Mouse (Mus musculus) megakaryocyte, adult 5-6 weeks (primary cell): ENCODE results near the gene Tprn. TPM values are rescaled to one million over a fixed set of nuclear protein-coding genes. Genes with fewer than 3 reads are reported as not detected.

Experiments used
- ATAC-seq: 2 replicates; pipeline ENCODE4 v1.8.0; 2016; ENCODE audit warnings: mild to moderate bottlenecking, inconsistent platforms; ENCODE audit not compliant: poor library complexity, severe bottlenecking
- total RNA-seq, 2 experiments: library from RNA; stranded (forward) in 1 of 2; stranded (reverse) in 1 of 2; fragments of 153-499, 151-499 nt in 1 of 2; fragments of 221-1000, 200-1000 nt in 1 of 2; gene quantifications; 2 replicates each; pipeline versions ENCODE4 v1.2.3 to v1.2.4; 2015 to 2017

Tprn gene
- total RNA-seq (2015) (7.5 and 10.5 TPM in 2 replicates), total RNA-seq (2017) (5.2 and 6.0 TPM in 2 replicates)

DNA sequence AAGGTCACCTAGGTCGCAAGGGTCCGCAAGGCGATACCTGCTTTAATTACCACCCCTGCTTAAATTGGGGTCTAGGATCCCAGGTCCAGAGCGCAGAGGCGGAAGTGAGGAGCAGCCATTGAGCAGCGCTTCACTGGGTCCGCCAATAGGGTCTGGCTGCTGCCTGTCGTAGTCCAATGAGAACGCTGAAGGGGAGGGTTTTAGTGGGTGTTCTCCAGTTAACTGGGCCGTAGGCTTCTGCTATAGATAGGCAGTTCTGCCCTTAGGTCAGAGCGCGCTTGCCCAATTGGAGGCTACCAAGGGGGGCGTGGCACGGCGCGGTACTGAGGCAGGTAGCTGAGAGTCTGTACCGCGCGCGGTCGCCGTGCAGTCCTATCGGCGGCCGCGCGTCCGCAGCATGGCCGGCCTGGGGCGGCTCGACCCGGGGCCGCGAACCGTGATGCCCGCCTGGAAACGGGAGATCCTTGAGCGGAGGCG, at the start of gene Tprn:
Tprn (plus strand) TSS at position 328 of the 477 bp plus-strand sequence.
- ATAC-seq, result peak; percentile 96

DNA sequence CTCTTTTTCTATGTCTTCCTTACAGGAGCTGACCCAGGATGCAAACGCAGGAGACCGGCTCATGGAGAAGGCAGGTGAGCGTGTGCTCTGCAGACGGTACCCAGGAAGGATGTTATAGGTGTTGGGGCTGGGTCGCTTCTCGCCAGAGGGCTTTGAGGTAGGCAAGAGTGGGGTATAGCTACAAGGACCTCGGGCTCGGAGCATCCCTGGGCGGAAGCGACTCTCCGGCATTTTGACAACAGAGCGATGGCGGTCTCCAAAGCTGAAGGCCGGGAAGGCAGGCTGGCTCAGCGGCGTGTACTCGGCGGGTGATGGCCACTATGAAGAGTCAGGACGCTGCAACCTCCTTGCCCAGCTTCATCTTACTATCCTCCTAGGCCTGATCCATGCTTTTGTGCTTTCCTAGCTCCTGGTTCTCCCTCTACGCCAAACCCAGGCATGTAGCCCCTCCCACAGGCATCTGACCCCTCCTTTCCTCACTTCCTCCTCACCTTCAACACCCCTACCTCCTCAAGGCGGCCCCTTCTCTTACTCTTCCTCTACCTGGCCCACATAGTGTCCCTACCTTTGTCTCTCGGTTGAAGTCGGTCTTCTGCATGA, 49.1 kb upstream of the Tprn start:
- ATAC-seq, result no peak

DNA sequence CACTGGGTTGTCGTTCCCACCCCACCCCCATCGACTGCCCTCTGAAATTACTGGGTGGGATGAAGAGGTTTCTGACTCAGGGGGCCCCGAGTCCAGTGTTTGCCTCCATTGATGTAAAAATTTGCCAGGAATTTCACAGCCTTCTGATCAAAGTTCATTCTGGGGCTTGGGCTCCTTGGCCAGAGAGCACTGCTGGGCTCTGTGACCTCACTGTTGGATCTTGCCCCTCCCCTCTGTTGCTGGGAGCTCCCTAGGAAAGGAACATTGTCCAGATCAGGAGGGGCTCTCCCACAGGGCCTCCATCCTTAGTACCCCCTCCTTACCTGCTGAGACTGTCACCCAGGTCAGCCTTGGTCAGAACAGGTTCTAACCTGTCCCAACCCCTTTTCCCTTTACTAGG, 48.0 kb upstream of the Tprn start, which contains the start of gene Stpg3:
Stpg3 (minus strand) TSS at position 194 of the 400 bp plus-strand sequence.
- ATAC-seq, result no peak

DNA sequence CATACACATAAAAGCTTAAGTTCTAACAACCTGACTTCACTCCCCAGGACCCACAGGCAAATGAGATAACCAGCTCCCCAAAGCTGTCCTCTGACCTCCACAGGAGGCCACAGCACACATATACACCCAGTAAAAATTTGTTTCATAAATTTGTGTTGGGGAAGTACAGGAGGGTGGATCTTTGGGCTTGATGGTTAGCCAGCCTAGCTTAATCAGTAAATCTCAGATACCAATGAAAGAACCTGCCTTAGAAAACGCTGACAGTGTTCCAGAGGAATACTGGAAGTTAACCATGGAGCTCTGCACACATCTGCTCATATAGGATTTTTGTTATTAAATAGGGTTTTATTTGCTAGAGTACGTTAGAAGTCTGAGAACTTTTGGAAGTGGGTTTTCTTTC, 44.8 kb upstream of the Tprn start:
- no peak for ATAC-seq

DNA sequence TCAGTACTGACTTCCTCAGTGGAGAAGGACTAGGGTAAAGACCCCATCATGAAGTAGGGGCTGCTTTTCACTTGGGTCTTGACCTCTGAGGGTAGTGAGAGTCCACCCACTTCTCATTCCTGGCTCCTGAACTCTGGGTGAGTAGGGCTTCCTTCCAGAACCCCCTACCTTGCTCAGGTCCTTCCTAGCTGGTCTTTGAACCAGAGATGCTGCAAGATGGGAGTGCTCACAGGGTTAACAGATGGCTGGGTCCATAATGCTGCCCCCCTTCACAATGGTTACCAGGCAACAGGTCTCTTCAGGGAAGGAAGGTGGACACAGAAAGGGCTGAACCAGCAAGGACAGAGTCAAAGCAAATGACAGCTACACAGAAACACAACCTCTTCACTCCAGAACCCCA, 44.0 kb upstream of the Tprn start, which contains the start of gene Fam166a:
Fam166a (plus strand) TSS at position 301 of the 400 bp plus-strand sequence.
- no peak for ATAC-seq

DNA sequence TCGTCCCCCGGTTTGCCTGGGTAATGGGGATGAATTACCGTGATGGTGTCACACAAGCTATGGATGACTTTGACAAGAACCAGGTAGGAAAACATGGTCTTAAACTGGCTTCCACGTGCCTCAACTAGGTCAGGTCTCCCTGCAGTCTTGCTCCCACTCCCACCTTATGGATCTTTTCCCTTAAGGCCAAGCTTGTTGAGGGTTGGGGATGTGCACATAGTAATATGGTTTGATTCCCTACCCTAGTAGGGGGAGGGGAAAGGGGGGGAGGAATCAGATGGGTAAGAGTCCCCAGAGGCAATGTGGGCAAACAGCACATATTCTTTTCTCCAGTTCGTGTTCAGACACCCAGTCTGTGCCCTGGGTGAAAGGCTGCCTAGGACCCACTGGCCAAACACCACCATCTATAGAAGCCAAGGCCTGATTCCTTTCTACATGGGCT, 41.1 kb upstream of the Tprn start:
- ATAC-seq, result no peak

DNA sequence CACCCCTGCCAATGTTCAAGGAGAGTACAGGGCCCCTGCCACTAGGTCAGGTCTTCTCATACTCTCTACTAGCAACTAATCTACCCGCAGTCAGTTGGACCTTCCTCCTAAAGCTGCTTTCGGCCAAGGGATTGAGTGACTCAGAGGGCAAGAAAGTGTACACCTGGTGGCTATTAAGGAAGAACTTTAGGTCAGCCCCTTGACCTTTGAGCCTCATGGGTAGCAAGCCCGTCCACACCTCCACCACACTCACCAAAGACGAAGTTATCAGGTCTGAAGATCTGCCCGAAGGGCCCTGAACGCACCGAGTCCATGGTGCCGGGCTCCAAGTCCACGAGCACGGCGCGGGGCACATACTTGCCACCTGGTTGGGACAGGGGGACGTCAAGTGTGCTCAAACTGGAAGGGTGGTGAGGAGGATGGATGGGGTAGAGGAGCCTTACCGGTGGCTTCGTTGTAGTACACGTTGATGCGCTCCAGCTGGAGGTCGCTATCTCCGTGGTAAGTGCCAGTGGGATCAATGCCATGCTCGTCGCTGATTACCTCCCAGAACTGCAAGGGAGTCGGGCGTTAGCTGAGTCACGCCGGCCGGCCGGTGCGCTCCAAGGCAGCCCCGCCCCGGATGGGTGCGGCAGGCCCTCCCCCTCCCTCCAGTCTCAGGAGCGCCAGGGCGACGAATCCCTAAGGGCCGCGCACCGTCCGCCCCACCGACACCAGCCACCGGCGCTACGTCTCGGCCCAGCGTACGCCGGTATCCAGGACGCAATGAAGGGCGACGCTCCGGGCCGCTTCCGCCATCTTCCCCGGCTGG, 38.5 kb upstream of the Tprn start:
- peak; percentile 50 for ATAC-seq

DNA sequence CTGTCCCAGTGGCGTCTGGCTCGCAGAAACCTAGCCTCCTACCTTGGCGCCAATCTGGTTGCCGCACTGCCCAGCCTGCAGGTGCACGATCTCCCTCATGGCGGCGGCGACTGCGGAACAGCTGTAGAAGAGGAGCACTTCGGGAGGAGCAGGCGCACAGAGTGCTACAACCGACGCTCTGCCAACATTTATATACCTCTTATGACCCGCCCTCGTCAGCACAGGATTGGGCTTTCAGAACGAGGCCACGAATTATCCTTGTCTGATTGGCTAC, 38.0 kb upstream of the Tprn start, which contains the start of gene Tubb4b:
Tubb4b (minus strand) TSS at position 211 of the 274 bp plus-strand sequence.
- no peak for ATAC-seq

DNA sequence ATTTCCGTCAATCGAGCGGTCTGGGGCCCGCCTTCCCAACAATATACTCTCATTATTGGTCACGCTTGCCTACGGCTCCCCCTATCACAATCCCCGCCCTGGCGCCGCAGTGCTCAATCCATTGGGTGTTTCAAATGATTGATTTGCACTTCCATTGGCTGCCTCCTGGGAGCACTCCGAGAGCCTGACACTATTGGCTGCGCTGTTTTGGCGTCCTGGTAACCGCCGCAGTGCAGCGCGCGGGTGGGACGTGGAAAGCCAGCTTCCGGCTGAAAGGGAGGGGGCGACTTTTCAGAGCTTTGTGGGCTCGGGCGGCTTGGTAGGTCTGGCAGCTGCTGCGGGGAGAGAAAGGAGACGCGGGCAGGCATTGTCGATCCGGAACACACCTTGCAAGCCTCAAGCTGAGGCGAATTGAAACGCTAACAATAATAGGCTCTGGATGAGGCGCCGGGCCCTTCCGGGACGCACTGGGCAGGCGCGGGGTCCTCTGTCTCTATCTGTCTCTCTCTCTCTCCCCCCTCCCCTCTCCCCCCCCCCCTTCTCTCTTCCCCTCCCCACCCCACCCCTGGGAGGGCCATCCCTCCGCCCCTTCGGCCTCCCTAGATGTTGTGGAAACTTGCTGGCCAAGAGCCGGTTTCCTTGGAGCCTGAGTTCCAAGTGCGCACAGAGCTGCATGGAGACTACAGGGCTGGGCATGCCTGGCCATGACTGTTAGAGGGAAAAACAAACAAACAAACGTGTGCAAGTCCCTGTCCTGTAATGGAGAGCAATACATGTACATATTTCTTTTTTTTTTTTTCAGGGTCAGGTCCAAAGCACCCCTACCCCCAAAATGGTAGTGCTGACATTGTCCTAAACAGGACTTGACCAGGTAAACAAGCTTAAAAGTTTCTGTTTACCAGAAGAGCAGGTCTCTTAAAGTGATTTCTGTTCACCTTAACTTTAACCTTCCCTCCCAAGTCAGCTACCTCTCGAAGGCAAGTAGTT, 37.4 kb upstream of the Tprn start:
- peak; percentile 73 for ATAC-seq

DNA sequence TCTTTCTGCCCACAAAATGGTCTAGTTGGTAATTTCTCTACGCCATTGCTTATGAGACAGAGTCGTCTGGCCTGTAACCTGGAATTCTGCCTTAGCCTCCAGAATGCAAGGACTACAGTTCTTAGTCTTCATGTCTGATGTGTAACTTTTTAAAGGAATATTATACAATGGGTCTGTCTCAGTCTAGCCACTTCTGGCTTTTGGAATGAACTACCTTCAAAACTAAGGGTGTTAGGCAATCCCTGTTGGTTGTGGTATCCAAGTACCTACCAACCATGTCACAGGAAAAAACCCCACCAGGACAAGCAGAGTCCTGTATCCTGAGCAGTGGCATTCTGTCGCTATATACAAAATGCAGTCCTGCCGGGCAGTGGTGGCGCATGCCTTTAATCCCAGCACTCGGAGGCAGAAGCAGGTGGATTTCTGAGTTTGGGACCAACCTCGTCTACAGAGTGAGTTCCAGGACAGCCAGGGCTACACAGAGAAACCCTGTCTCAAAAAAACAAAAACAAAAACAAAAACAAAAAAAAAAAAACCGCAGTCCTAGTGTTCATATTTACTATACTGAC, 36.5 kb upstream of the Tprn start:
- ATAC-seq, result no peak

DNA sequence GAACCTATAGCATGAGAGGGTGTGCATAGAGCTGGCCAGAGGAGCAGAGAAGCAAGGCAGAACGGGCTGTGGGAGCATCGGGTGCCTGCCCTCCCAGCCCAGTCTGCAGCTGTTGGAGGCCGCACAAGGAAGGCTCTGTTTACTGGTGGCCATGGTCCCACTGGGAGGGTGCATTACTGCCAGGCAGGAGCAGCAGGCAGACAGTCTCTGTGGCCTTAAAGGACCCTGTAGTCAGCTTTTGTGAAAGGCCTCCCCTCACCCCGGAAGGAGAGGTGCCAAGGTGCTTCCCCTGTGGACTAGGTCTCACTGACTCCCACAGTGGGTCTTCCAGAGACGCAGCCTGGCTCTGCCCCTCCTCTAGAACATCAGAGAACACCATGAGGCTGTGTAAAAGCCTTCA, 35.6 kb upstream of the Tprn start:
- no peak for ATAC-seq

DNA sequence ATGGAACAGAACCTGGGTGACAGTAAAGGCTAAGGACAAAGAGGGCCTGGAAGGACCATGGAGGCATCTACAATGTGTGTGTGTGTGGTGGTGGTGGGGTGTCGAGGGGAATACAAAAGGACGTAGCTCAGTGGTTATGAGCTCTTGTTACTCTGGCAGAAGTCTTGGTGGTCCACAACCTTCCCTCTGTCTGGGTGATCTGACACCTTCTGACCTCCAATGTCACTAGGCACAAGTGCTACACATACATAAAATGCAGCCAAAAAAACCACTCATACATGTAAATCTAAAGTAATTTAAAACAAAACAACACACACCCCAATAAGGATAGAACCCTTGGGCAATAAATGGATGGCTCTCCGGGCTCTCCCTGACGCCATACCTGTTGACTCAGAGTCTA, 35.0 kb upstream of the Tprn start:
- no peak for ATAC-seq

DNA sequence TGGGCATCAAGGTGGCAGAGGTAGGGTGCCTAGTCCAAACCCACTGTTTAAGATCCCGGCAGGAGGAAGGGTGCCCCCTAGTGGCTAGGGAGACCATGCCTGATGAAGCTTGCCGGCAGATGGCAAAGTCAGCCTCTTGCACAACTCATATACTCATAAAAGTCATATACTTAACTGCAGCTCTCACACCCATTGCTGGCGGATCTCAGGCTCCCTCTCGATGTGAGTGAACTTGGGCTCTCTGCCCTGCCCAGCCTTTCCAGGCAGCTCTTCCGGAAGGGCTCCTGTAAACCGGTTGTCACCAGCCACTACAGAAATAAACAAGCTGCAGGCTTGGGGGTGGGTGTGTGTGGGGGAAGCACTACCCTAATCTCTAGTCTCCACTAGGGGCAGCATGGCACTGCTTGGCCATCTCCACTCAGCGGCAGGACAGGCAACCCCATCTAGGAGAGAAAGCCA, 34.0 kb upstream of the Tprn start:
- ATAC-seq, result peak; percentile 48

DNA sequence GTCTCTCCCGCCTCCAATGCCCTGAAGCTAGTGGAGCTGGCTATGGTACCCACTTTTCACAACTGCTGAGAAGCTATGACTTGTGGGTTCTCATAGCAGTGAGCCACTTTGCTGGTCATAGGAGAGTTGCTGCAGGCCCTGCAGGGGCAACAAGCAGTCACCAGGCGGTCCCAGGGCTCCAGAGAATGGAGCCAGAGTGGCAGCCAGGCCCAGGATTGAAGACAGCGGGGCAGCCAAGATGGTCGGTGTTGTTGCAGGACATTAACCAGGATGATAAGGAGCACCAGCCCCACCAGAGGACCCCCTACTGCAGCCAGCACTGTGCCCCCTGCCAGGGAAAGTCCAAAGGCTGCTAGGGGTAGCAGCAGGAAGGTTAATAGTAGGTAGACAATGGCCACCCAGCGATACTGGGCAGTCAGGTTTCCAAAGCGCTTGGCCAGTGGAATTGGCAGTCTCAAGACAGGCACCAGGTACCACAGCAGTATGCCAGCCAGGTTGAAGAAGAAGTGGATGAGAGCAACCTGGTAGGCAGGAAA, 33.4 kb upstream of the Tprn start:
- ATAC-seq, result no peak

DNA sequence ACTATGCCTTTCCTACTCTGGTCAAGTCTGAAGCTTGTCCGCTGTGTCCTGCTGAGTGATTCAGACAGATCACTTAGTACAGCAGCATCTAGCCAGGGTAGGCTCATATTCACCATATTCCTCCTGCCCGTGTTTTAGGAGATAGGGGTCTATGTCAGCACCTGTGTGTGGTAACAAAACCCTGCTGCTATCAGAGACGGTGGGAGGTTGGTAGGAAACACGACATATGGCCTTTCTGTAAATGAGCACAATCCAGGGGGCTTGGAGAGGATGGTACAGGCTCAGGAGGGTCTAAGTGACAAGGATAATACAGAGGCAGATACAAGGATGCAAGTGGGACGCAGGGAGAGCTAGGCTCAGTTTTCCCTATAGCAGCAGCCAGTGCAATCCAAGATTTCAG, 32.8 kb upstream of the Tprn start:
- ATAC-seq, result no peak

DNA sequence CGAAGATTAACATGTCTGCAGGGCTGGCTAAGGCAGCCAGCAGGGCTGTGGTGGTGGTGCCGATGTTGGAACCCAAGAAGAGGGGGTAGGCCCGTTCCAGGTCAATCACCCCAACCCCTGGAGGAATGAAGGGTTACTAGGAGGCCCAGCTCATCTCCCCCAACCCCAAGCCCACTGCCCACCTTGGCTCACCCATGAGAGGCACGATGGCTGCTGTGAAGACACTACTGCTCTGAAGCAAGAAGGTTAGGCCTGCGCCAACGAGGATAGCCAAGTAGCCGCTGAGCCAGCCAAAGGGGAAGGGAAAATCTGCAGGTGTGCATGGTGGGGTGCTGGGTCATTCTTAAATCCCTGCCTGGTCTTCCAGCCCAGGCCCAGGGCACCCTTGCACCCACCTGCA, 31.8 kb upstream of the Tprn start:
- ATAC-seq, result no peak

DNA sequence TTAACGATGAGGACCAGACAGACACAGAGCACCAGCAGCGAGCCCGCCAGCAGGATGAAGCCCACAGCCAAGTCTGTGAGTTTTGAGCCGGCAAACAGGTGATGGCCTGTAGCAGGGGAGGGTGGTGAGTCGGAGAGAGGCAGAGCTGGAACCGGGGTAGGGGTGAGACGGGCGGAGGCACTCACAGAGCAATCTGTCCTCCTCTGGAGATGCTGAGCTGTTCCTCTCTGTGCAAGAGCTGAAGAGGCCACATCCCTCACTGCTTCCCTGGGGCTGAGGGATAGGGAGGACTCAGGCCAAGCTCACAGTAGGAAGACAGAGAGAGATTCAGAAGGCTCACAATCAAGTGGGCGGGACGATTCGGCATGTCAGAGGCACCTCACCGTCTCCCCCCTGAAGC, 31.4 kb upstream of the Tprn start:
- ATAC-seq, result no peak

DNA sequence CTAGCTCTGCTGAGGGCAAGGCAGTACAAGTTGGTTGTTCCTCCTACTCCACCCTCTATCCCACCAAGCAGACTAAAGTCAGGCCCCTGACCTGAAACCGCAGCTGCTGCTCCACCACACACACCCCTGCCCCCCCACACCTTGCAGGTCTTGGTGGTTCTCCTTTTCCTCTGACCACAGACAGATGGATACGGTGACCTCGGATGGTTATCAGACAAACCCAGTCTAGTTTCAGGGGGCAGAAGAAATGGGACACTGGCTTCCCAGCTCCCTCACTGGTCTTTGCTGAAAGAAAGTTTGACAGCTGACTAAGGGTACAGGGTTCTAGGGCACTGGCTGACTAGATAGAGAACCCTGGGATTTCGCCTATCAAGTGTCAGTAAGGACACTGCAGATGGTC, 29.0 kb upstream of the Tprn start:
- peak; percentile 55 for ATAC-seq

DNA sequence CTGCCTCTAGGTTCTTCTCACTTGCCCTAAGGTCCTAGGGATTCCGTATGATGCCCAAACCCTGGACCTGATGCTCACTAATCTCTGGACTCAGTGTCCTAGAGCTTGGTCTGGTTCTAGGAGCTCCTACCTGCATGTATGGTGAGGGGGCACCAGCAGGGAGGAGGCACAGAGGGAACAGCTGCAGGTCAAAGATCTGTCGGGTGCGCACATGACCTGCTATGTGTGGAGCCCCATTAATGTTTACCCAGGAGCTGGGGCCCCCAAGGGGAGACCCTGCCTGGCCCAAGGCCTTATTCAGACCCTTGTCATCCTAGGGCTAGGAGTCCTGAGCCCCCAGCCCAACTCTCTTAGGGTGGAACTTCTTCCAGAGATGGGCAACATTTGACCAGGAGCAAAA, 28.4 kb upstream of the Tprn start, which contains the start of gene Slc34a3:
Slc34a3 (minus strand) TSS at position 315 of the 400 bp plus-strand sequence.
- no peak for ATAC-seq

DNA sequence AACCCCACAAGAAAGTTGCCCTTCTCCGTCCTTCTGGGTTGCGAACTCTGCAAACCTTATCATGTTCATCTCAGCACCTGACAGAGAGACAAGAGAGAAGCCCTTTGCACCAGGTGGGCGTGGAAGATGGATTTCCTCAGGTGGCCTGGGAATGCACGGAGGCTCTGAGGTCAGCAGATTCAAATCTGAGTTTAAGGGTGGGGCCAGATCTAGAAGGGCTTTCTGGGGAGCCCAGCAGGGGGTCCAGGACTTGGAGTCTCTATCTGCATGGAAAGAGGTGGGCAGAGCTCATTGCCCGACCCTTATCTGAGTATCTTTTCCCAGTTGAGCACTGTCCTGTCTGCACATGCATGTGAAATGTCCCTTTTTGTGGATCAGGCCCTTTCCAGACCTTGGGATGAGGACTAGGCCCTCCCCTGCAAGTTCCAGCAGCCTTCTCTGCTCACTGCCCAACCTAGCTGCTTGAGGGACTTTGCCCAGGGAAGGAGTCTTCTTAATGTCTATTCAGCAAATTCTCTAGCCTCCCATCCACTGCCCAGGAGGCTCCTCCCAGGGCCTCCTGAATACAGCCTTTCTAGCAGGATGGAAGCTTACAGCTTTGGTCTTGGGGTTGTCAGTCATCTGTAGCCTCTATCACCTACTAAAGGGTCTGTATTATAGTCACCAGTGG, 27.7 kb upstream of the Tprn start:
- no peak for ATAC-seq
